Mouse (Mus musculus) liver, adult (tissue): ENCODE results near the gene Gpr83.

ENCODE experiments used
- GATA4 ChIP-seq: IDR thresholded peaks from 2 replicates; pipeline ENCODE4 v1.6.1; 2014; ENCODE audit warnings: mild to moderate bottlenecking, low read length; ENCODE audit not compliant: insufficient replicate concordance

Gene Gpr83

DNA sequence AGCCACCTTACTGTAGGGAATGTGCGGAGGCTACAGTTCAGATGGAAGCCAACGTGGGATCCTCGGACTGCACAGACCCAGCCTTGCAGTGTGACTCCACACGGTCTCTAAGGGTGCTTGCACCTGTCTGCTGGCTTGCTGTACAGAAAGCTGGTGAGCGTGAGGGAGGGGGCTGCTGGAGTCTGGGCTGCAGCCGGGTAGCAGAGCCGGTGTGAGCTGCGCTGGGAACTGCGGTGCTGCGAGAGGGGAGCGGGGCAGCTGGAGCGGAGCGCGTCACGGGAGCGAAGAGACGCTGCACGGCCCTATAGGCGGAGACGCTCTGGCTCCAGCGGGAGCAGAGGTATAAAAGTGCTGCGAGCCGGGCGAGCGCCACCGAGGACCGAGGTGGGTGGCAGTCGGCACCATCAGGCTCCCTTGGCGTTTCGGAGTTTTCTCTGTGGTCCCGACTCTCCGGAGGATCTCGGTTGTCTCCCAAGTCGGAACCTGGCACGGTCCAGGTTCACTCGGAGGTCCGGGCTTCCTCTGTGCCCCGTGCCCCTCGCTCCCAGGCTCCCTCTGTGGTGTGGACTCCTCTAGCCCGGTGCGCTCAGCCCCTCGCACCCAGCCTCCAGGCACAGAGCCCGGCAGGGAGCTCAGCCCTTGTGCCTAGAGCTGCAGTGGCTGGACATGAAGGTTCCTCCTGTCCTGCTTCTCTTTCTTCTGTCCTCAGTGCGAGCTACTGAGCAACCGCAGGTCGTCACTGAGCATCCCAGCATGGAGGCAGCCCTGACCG, at the start of gene Gpr83:
Gene Gpr83 (plus strand): TSS at position 343 of the 772 bp plus-strand sequence.
- no peak for TF ChIP-seq GATA4

DNA sequence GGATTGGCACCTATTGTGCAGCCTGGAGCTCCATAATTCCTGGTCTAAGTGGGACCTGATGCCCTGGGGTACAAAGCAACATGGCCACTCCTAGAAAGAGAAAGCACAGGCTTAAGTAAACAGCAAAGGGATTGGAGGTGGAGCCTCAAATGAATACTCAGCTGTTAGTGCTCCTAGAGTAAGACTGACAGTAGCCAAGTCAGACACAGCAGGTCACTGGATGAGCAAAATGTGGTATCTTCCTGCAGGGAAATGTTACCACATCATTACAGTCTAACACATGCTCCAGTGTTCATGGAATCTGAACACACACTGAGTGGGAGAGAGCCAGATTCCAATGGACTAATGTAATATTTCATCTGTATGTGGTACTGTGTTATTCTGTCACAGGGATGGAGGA, 38.6 kb upstream of the Gpr83 start:
- no peak for TF ChIP-seq GATA4

DNA sequence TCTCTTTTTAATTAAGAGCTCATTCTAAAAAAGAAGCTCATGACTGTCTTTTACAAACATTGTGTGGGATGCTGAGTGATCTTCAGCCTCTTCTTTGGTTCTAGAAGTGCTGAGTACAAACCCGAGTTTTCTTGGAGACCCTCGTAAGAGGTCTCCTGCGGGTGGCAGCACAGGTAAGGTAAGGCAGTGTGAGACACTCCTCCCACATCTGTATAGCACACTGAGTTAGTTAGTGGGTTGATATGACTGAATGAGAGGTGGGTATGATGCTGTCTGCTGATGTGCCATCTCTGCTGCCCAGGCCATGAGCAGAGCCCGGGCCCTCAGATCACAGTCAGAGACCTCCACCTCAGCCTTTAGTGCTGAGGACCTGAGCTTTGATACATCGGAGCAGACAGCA, 35.2 kb upstream of the Gpr83 start:
- no peak for TF ChIP-seq GATA4

DNA sequence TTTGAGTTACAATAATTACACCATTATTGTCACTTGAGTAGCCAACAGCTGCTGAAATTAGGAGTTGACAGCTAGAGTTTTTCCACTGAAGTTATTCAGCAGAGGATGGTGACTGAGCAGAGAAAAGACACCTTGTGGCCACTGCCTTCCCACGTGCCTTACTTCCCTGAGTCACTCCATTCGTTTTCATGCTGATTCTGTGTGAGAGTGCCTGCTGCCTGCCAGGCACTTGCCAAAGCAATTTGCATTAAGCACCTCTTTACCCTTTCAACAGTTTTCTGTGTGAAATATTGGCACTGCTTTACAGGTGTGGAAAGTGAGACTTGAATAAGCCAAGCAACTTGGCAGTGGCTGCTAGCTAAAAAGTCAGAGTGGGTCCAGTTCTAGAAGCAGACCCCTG, 32.1 kb upstream of the Gpr83 start:
- no peak for TF ChIP-seq GATA4

GRCm38 (mm10) chr9:14832046-14832445, 28.0 kb upstream of the Gpr83 start:
- no peak for TF ChIP-seq GATA4

DNA sequence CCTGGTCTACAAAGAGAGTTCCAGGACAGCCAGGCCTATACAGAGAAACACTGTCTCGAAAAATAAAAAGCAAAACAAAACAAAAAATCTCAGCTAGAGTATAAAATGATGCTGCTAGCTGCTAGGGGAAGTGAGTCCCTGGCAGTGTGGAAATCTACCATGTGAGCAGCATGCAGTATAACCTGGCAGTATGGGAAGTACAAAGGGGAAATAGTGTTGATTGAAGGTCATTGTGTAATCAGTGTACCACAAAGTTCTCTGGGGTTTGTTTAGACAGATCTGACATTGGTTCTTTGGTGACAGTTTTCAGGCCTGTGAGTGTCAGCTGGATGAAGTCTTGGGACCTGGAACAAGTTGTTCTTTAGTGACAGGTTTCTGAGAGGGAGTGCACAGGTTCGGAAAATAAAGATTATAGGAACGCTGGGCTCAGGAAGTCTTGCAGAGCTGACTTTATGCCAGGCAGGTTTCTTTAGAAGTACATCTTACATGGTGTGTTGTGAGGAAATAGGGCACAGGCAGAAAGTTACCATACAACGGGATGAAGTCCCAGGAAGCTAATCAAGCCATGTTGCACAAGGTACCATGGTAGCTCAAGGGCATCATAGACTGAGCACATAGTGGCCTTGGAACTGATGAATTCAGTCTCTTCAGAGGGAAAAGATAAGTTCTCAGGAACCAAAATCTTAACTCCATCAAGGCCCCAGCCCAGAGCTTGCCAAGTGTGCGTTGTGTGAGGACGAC, 24.5 kb upstream of the Gpr83 start:
- no peak for TF ChIP-seq GATA4

DNA sequence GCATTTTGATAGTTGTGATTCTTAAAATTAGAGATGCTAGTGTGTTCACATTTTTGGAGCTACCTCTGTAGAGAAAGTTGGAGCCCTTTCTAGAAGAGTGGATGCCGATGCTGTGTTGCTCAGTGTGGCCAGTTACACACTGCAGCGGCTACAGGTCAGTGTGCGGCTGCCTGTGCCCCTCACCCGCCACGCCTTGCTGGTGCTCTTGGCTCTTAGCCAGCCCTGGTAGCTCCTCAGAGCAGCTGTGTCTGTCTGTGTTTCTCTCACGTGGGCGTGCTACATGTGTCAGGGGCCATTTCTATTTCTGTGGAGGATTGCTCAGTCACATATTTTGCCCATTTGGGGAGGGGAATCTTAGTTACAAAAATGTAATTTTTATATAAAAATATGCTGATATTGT, 20.5 kb upstream of the Gpr83 start:
- TF ChIP-seq GATA4: no peak

GRCm38 (mm10) chr9:14839970-14840369, 20.0 kb upstream of the Gpr83 start:
- TF ChIP-seq GATA4: no peak

GRCm38 (mm10) chr9:14841878-14842761, 17.9 kb upstream of the Gpr83 start:
- no peak for TF ChIP-seq GATA4

GRCm38 (mm10) chr9:14843311-14843857, 16.6 kb upstream of the Gpr83 start:
- no peak for TF ChIP-seq GATA4

DNA sequence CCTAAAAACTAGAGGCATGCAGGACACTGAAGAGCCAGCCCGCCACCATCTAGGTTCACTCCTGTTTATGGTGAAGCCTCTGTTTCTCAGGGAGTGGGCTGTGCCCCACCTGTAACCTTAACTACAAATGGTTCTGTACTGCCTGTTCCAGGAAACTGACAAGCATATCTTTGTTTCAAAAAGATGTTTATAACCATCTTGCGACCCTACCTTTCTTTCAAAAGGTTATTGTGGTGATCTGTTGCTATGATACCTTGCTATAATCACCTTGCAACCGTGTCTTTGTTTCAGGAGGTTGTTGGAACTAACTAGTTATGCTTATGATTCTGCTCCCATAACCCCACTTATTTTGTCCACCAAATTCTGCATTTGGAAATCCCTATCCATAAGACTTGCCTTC, 16.1 kb upstream of the Gpr83 start:
- no peak for TF ChIP-seq GATA4

DNA sequence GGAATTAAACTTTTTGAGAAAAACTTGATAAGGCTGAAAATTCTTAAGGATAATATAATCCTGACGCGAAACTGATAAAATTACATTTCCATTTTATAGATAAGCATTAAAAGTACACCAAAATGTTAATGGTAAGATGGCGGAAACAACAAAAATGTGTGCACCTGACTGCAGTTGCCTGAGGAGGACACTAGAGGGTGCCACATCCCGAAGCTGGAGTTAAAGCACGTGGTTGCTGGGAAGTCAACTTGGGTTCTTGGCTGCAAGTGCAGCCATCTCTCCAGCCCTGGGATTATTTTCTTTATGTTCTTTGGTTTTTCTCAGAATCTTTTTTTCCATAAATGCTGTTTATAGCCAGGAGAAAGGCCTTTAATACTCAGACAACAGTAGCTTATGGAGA, 13.6 kb upstream of the Gpr83 start:
- no peak for TF ChIP-seq GATA4

DNA sequence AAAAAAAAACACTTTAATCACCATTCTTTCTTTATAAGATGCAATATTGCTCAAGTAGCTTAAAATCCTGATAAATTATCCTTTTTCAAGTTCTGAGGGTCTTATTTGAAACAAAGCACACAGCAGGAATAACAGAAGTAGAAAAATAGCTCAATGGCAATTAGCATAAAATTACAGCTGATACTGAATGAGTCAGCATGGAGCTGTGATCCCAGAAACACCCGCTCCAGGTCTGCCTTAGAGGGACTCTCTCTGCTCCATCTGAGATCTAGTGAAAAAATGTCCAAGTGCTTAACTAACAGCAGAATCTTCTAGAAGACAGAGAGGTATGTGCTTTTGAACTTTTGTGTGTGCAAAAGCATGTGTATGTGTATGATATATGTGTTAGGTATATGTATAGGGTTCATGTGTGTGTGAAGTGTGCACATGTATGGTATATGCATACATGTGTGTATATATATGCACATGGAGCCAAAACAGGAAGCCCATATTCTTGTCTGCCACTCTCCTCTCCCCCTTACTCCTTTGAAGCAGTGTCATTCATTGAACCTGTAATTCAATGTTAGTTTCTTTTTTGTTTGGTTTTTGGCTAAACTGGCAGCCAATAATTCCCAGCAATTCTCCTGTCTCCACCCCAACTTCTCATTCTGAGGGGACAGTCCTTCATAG, 11.6 kb upstream of the Gpr83 start:
- no peak for TF ChIP-seq GATA4

- TF ChIP-seq GATA4: no peak
These were observed 5.4 kb upstream of the Gpr83 start for GRCm38 (mm10) chr9:14854585-14854984.

DNA sequence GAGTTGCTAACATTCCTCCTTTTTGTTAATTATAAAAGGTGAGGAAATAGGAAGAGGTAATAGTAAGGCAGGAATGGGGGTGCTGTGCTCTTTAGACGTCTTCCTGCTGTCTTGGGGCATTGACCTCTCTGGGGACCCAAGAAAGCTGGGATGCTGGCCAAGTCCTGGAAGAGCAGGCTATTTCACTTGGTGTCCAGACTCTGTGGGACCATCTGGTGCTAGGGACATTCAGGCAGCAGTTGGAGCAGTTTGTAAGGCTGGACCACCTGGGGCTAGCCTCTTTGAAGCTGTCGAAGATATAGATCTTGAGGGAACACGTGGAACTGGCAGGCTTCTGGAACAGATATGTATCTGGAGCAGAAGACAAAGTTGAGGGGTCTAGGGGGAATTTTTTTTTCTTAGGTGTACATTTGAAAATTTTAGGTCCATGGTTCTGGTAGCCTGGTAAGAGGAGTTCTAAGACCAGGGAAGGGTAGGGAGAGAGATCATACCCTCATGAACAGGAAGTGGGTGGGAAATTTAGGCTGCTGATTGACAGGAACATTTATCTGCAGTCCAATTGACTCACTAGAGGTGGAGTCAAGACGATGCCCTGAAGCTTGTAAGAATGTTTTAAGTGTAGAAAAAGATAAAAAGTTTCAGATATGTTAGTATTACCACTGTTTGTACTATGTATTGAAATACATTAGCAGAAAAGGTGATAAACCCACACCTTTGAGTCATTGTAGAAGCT, 2.9 kb upstream of the Gpr83 start:
- TF ChIP-seq GATA4: no peak
